Mouse (Mus musculus) CH12.LX (cell line): ENCODE results near the gene Osgep.
"Not testable (repeated sequence)": the region's sequence is repeated elsewhere in the genome, so short reads cannot be mapped to it uniquely, and the experiment has no call there.

ENCODE experiments used
- CHD2 ChIP-seq: IDR thresholded peaks from 2 replicates; pipeline ENCODE4 v1.6.1; 2011; ENCODE audit warnings: low read length, improper control_type of control experiment
- EP300 ChIP-seq: IDR thresholded peaks from 2 replicates; pipeline ENCODE4 v1.6.1; 2011; ENCODE audit warnings: low read length, improper control_type of control experiment
- KAT2A ChIP-seq: IDR thresholded peaks from 2 replicates; pipeline ENCODE4 v1.6.1; 2012; ENCODE audit warnings: low read length, improper control_type of control experiment, inconsistent platforms; ENCODE audit not compliant: insufficient replicate concordance
- POLR2A ChIP-seq: IDR thresholded peaks from 2 replicates; pipeline ENCODE4 v1.6.1; 2011; ENCODE audit warnings: low read depth, mild to moderate bottlenecking, improper control_type of control experiment, low read length
- ZC3H11A ChIP-seq: IDR thresholded peaks from 2 replicates; pipeline ENCODE4 v1.6.1; 2012; ENCODE audit warnings: low read depth, mild to moderate bottlenecking, inconsistent platforms, low read length, improper control_type of control experiment

- not testable (repeated sequence) for TF ChIP-seq KAT2A, EP300, ZC3H11A, POLR2A, CHD2
Observed at GRCm38 (mm10) chr14:50945081-50945480, 20.4 kb upstream of the Osgep start.
